Mouse (Mus musculus): ENCODE results near the gene Amn1. TPM values are rescaled to one million over a fixed set of nuclear protein-coding genes. Genes with fewer than 3 reads are reported as not detected.

The Amn1 gene
- 10 to 100 TPM; 26.1 to 27.4 TPM for polyA plus RNA-seq (2017; shearing (Covaris generic))

DNA sequence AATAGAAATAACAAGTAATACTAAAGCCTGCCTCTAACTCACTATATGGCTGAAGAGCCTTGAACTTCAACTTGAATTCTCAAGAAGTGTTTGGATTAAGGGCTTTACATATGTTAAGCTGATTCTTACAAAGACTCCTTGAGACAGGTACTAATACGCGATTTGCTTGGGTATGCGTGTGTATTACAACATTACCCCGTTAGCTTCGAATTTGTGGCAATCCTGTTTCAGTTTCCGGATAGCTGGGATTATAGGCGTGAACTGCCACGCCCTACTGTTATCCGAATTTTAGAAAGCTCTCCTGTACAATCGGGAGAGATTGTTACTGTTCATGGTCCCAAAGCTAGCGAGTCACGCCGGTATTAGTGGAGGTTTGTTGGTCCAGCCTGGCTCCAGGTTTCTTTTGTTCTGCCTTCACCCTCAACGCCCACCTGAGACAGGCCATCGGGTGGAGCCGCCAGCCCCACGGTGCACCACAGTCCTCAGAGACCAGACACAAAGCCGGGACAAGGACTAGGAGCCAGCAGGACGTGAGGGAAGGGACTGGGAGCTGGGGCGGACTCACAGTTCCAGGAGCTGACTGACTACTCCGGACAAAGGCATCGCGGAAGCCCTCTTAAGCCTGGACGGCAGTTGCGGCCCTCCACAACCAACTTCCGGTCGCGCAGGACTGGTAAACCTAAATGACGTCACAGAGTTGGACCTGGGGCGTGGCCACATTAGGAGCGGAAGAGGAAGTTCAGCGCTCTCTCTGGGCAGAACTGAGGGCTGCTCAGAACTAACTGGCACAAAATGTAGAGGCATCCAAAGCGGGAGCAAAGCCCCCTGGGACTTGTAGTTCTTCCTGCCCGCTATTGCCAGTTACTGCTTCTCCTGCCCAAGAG is at the start of gene Amn1:
TSS of gene Amn1 (minus strand) at position 672 of the 884 bp plus-strand sequence.

DNA sequence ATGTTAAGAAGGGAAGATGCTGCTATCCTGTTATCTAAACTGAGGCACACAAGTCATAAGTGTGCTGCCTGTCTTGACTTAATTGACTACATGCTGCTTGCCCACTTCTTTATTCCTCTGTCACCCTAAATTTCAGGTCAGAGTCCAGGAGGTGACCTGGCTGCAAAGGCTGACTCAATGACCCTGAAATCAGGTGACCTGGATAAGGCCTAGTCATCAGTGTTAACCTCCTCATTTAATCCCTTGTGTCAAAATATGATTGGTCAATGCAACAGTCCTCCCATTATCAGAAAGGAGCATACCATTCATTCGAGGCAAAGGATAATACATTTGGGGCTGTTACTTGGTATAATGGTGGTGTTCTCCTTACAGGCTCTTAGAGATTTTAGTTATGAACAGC is 49.0 kb downstream of the Amn1 start, which contains the start of gene Etfbkmt:
TSS of gene Etfbkmt (plus strand) at position 379 of the 400 bp plus-strand sequence.

DNA sequence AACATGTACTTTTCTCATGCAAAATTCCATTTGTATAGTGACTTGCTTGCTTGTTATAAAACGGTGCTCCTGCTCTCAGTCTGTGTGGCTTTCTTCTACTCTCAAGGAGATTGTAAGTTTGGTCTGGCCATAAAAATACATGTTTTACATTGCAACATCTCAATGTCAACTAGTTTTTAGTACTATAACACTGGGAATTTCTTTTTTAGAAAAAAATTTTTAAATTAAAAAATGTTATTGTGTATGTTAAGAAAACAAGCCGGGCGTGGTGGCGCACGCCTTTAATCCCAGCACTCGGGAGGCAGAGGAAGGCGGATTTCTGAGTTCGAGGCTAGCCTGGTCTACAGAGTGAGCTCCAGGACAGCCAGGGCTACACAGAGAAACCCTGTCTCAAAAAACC is 58.6 kb downstream of the Amn1 start, which contains the start of gene Gm10203:
TSS of gene Gm10203 (plus strand) at position 301 of the 400 bp plus-strand sequence.

Other genes with a start within 250 kb of the Amn1 start
- 10 to 100 TPM; 30.9 to 44.6 TPM for gene Sinhcaf, start 242.2 kb downstream of the Amn1 start, polyA plus RNA-seq (2017; shearing (Covaris generic))
- 1 to 10 TPM in 1 of 2 experiments, under 1 TPM in 1; 0.94 to 2.5 TPM for gene Dennd5b, start 87.0 kb downstream of the Amn1 start, polyA plus RNA-seq (2017; shearing (Covaris generic))
- not detected for gene Gm10203, start 58.5 kb downstream of the Amn1 start, polyA plus RNA-seq (2017; shearing (Covaris generic))
- 10 to 100 TPM; 40.9 to 65.6 TPM for gene Etfbkmt, start 48.9 kb downstream of the Amn1 start, polyA plus RNA-seq (2017; shearing (Covaris generic))
- gene Resf1, start 120.7 kb upstream of the Amn1 start, polyA plus RNA-seq (2017; shearing (Covaris generic)) = 100 to 1,000 TPM; 192 to 262 TPM
- gene Bicd1, start 220.2 kb upstream of the Amn1 start, polyA plus RNA-seq (2017; shearing (Covaris generic)) = 10 to 100 TPM in 1 of 2 experiments, 1 to 10 TPM in 1; 4.0 to 21.4 TPM